Mouse (Mus musculus): Measurements from ENCODE around the gene Pitpnm2.

- TF ChIP-seq POLR2A (IDR thresholded peaks at IDR 0.05; ENCODE audit: extremely low read depth, insufficient read depth, low read length) (no peak), CTCF (IDR thresholded peaks at IDR 0.05; ENCODE audit: extremely low read depth, insufficient read depth, low read length) (no peak)
These were observed 18.1 kb upstream of the Pitpnm2 start for GRCm38 (mm10) chr5:124267652-124268051.

Measured in cortical plate, adult 2 months (tissue).